Mouse (Mus musculus) megakaryocyte progenitor cell, adult 5-6 weeks (primary cell): ENCODE measurements around the gene Gstcd. TPM values are rescaled to one million over a fixed set of nuclear protein-coding genes. Genes with fewer than 3 reads are reported as not detected.

Experiments used
- ATAC-seq: replicated peaks from 2 replicates; pipeline ENCODE4 v1.8.0; 2016; ENCODE audit warnings: mild to moderate bottlenecking, moderate TSS enrichment, inconsistent platforms; ENCODE audit not compliant: poor library complexity
- total RNA-seq, 2 experiments: library from RNA; stranded (forward) in 1 of 2; stranded (reverse) in 1 of 2; fragments of 157-497, 149-512 nt in 1 of 2; fragments of 200-1000 nt in 1 of 2; gene quantifications; 2 replicates each; pipeline versions ENCODE4 v1.2.3 to v1.2.4; 2015 to 2017

Gstcd gene
- total RNA-seq (2015) (23.4 and 24.6 TPM in 2 replicates), total RNA-seq (2017) (17.6 and 21.4 TPM in 2 replicates)

DNA sequence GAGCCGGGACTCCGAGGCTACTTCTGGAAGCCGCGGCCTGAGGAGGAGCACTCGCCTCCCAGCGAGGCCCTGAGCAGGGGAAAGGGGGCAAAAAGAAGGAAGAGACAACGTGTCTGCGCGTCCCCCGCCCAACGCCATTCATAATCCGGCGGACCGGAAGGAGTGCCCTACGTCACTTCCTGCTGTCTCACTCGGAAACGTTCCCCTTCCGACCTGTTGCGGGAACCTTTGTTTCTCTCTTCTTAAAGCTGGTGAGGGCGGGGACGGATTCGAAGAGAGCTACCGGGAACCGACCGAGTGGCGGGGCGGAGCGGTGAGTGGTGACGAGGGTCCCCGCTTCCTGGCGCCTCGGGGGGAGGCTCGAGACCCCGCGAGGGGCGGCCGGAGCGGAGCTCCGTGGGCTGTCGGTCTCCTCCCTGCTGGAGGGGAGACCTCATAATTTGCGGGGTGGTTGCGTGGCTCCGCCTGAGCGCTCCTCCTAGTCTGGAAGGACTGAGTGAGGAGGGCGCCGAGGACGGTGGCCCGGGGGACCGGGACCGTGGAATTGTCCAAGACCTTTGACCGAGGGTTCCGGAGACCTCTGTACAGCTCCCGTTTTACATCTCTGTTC lies at the start of gene Gstcd, which contains the start of gene Ints12:
TSS of gene Gstcd (minus strand) at position 370 of the 610 bp plus-strand sequence.
TSS of gene Ints12 (plus strand) at position 177 of the 610 bp plus-strand sequence.
- peak; percentile 78 for ATAC-seq

GRCm38 (mm10) chr3:133132611-133133010 lies 40.8 kb upstream of the Gstcd start:
- no peak for ATAC-seq

GRCm38 (mm10) chr3:133131372-133131771 lies 39.5 kb upstream of the Gstcd start:
- no peak for ATAC-seq

- no peak for ATAC-seq
These were observed 21.4 kb upstream of the Gstcd start for GRCm38 (mm10) chr3:133113281-133113680.

DNA sequence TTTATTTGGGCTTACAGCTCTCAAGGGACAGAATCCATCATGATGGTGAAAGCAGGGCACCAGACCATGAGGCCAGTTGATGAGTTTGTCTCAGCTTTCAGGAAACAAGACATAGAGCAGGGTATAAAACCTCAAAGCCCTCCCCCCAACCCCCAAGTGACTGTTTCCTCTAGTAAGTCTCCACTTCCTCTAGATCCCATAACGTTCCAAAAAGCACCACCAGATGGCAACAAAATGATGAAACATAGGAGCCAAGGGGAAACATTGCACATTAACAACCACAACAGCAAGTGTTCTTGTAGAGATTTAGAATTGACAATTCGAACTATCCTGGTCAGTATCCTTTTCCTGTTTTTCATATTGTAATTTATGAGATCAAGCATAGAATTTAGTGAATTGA lies 19.9 kb upstream of the Gstcd start:
- peak; percentile 98 for ATAC-seq

GRCm38 (mm10) chr3:133109844-133110243 lies 18.0 kb upstream of the Gstcd start:
- no peak for ATAC-seq

DNA sequence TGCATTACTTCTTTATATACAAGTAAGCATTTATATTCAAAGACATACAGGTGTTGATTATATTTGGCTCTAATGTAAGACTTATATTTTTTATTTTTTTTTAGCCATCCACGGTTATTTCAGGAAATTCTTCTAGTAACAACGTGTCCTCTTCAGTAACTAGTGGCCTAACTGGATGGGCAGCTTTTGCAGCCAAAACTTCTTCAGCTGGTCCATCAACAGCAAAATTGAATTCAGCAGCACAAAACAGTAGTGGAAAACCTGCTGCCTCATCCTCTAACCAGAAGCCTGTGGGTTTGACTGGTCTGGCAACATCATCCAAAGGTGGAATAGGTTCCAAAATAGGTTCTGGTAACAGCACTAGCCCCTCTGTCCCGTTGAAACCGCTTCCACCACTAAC lies 16.9 kb upstream of the Gstcd start:
- ATAC-seq: no peak

DNA sequence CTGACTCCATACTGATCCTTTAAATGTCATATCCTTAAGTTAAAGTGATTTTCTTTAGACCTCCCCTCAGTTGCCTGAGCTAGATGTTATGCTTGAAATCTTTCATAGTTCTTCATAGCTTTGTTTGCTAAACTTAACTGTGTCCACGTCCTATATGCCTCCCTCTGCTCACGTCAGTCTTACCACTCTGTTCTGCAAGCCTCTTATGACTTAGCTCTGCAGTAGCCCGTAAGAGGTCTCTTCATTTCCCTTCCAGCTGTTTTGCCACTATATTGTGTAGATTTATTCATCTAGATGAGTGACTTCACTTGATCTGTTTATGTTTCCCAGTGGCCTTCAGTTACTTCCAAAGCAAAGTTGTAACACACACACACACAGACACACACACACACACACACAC lies 12.6 kb upstream of the Gstcd start:
- ATAC-seq: no peak

DNA sequence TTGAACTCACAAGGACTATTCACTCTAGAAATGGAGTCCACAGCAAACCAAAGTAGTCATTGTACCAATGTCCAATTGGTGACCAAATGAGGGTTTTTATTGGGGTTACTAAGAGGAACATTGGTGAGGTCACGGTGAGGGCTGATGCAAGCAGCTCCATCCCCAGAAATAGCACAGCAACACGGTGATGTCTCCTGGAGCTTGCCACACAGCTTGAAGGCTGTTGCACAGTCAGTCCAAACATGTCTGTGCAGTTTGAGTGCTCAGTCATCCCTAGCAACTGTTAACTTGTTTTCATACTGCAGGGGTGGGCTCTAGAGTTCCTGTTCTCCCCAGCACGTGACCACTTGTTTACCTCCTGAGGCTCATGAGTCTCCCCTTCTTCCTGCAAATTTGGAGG lies 11.9 kb upstream of the Gstcd start:
- peak; percentile 61 for ATAC-seq

- ATAC-seq: no peak
These were observed 7.1 kb upstream of the Gstcd start for GRCm38 (mm10) chr3:133098909-133099308.

- peak; percentile 84 for ATAC-seq
These were observed 6.5 kb upstream of the Gstcd start for GRCm38 (mm10) chr3:133098336-133098735.

DNA sequence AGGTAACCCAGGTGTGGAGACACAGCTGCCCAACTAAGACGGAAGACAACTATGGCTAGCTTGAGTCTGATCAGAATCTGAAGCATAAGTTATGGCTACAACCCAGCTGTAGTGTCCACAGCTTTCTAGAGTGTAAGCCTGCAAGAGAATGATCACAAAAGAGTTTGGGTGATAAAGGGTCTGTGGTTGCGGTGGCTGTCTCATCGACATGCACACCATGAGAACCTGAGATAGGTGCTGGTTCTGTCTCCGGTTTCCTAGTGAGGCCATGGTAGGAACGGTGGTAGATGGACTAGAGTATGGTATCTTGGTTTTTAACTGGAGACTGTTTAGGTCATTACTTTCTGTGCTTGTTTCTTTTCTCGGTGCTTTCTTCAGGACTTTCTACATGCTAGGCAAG lies 6.1 kb upstream of the Gstcd start:
- peak; percentile 42 for ATAC-seq

- ATAC-seq: no peak
These were observed 2.5 kb upstream of the Gstcd start for GRCm38 (mm10) chr3:133094305-133094704.

DNA sequence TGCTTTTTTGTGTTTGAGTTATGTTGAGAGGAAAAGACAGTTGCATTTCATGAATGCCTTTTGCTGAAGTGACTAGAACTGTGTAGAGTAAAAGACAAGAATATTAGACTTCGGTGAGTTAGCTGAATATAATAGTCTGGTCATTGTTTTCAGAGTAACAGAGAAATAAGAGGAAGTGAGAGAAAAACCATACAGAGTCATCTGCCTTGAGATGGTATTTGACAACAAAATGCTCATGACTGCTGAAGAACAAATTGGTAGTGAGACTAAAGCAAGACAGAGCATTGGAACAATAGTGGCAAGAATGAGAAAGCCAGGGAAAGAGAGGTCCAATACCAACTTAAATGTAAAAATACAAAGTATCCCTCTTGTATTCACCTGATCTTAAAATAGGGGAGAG lies 1.1 kb upstream of the Gstcd start:
- ATAC-seq: peak; percentile 16; the same call in 1 of the 2 replicates

- peak; percentile 28 for ATAC-seq
These were observed 531 bp upstream of the Gstcd start for GRCm38 (mm10) chr3:133092274-133092853.

DNA sequence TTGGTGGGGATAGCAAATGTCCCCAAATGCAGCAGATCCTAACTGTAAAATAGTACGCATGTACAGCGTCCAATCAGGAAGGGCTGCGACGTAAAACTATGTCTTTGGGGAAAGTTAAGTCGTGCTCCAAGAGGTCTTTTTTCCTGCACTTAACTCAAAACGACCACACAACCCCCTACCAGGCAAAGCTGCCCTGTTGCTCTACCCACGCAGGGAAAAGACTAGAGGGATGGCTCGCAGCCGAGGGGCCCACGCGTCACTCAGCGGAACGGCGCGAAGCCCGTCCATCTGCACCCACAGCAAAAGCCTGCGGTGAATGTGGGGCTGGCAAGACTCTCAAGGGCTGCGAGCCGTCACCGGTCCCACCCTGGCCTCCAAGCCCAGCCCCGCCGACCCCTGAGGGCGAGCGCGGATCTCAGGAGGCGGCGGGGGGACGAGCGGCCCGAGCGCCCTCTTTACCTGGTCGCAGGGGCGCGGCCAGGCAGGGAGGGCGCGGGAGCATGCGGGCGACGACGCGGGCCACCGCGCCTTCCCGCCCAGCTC lies 641 bp downstream of the Gstcd start:
- ATAC-seq: peak; percentile 27

DNA sequence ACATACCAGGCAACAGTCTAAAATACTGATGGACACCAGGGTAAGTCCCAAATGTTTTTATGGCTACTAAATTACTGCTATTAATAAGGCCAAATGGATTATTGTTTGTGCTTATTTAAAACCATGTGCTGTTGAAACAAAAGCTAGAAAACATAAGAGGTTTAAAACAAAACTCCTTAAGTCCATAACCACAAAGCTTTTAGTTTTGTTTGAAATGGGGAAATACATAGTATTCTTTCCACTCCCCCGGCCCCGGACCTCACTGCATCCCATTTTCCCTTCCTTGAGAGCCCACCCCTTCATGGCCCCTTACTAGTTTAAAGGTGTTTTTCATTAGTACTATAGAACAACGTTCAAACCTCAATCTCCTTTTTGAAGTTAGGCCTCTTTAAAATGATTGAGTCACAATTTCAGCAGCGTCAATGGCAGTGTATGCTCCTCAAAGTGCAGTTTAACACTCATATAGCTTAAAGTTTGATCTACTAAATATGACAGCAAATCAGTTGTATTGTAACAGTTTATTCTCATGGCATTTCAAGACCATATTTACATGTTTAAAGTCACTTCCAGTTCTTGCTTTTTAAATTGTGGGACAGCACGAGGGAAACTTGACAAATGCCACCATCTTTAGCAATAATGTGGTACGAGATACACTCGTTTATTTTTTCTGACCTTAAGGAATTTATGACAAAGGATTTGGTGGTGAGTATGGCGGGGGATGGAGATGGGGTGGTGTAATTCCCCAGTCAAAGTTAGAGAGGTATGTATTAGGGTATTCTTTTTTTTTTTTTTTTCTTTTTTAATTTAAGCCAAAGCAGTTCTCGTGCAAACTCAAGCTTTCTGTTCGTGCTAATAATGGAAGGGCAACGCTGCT lies 1.3 kb downstream of the Gstcd start:
- no peak for ATAC-seq

DNA sequence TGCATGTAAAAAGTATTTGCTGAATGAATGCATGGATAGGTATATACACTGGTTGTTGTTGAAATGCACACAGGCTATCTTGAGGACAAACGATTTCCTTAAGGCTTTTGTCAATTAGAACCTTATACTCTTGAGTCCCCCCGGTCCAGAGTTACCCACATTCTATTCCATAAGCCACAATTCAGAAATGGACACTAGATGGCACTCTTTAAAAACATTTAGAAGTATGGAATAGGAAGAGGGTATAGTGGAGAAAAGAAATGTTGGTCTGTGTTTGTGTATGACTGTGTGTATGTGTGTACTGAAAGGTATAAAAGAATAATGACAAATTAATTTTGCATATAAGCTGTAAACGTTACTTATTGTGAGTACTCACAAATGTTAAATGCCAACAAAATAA lies 6.0 kb downstream of the Gstcd start:
- ATAC-seq: peak; percentile 90

GRCm38 (mm10) chr3:133082736-133083135 lies 9.1 kb downstream of the Gstcd start:
- ATAC-seq: no peak

DNA sequence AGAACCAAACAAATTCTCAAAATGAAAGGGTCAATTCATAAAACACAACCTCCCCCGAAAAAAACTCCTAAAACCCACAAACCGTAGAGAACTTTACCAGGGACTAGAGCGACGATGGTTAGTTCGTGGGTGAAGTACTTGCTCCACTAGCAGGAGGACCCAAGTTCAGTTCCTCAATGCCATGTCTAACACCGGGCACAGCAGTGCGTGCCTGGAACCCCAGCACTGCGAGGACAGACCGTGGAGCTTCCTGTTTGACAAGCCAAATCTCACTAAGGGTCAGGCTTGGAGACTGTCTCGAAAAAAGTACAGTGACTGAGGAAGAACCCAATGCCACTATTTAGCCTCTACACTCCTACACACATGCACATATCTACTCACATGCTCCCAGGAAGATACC lies 16.3 kb downstream of the Gstcd start:
- peak; percentile 76 for ATAC-seq

GRCm38 (mm10) chr3:133052068-133052467 lies 39.8 kb downstream of the Gstcd start:
- no peak for ATAC-seq
